Mouse (Mus musculus) stomach, postnatal 0 days (tissue): ENCODE results near the gene Slc25a36.

Experiments used
- CTCF ChIP-seq: IDR thresholded peaks from 2 replicates; pipeline ENCODE4 v1.5.1; 2016; ENCODE audit warnings: antibody characterized with exemption, low read depth, mild to moderate bottlenecking, moderate library complexity
- EP300 ChIP-seq: optimal IDR thresholded peaks from 2 replicates; pipeline ENCODE3; 2016; ENCODE audit warnings: antibody characterized with exemption

DNA sequence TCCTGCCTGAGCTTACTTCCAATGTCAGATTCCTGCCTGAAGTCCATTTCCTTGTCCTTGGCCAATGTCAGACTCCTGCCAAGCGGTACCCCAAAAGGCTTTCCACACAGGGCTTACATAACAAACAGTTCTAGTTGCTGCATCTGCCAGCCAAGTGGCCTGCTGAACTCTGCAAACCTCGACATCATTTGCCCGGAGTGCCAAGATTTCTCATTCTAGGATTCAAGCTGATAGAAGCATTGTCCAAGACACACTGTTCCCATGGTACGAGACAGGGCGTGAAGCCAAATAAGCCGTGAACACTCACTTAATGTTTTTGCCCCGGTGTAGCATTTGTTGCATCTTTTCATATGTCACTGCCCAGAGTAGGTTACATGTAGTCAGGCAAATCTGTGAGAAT is 74.3 kb downstream of the Slc25a36 start:
- no peak for TF ChIP-seq EP300
- TF ChIP-seq CTCF = no peak
